Mouse (Mus musculus) C2C12 (cell line): ENCODE measurements around the gene Zfp36l2.

Experiments
- CTCF ChIP-seq: IDR thresholded peaks from one replicate; pipeline ENCODE4 v1.5.1; 2011; ENCODE audit not compliant: control insufficient read depth, insufficient read depth, insufficient read length
- MYOG ChIP-seq: IDR thresholded peaks from one replicate; pipeline ENCODE4 v1.6.1; 2011; ENCODE audit not compliant: control insufficient read depth, insufficient read length; ENCODE audit errors: extremely low read depth
- USF1 ChIP-seq: IDR thresholded peaks from one replicate; pipeline ENCODE4 v1.6.1; 2011; ENCODE audit warnings: low read depth, mild to moderate bottlenecking, control low read depth, moderate library complexity

DNA sequence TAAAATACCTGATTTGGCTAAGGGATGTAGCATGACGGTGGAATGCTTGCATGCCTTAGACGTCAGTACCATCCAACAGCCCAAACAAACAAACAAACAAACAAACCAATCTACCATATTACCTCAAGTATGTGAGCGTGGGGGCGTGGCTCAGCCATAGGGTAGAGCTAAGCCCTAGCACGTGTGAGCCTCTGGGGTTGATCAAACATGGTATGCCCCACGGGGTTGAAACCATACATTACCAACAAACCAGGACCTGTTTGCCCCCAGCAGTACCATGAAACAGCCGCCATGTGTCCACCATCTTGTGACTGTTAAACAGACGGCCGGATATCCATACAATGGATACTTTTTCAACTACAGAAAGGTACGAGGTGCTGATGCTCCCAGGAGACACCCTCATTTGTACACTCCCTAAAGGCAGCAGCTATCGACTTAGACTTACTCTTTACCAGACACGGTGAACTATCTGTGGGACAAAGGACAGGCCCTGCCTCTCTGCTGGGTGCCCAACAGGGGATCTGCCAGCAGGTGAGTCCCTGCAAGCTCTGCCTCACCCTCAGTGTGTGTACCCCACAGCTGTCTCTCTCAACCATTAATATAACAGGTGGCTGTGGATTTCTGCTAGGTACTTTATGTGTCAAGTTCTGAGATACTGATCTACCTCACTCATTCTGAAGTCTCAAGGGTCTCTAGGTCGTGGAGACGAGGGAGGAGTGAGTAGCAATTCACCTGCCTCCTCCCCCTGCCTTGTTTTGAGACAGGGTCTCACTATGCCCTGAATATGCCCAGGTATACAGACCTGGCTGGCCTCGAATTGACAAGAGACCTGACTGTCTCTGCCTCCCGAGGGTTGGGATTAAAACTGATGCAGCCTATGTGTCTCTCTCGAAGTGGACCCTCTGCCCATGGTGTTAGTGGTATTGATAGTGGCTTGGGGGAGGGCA is 8.4 kb downstream of the Zfp36l2 start:
- no peak for TF ChIP-seq MYOG
- TF ChIP-seq USF1 = no peak
- no peak for TF ChIP-seq CTCF
